Mouse (Mus musculus) right cerebral cortex, postnatal 14 days (tissue): ENCODE measurements around the gene Tanc1.
A peak's percentile ranks its signal among the peaks of the same experiment; 100 is the strongest.
"Not testable (repeated sequence)": the region's sequence is repeated elsewhere in the genome, so short reads cannot be mapped to it uniquely, and the experiment has no call there.

Experiments used
- DNase-seq: peaks from one replicate; pipeline ENCODE4 v3.0.0; 2022

The Tanc1 gene

GRCm38 (mm10) chr2:59611831-59612732, at the start of gene Tanc1:
TSS of gene Tanc1 (plus strand) at chr2:59612042.
- DNase-seq, result peak; percentile 72

GRCm38 (mm10) chr2:59562215-59562614, 49.6 kb upstream of the Tanc1 start:
- DNase-seq, result no peak

GRCm38 (mm10) chr2:59562696-59563095, 49.1 kb upstream of the Tanc1 start:
- no peak for DNase-seq

GRCm38 (mm10) chr2:59564029-59564611, 47.7 kb upstream of the Tanc1 start:
- not testable (repeated sequence) for DNase-seq

GRCm38 (mm10) chr2:59564947-59565346, 46.9 kb upstream of the Tanc1 start:
- DNase-seq, result no peak

GRCm38 (mm10) chr2:59580939-59581338, 30.9 kb upstream of the Tanc1 start:
- no peak for DNase-seq

GRCm38 (mm10) chr2:59583961-59584360, 27.9 kb upstream of the Tanc1 start:
- no peak for DNase-seq

- no peak for DNase-seq
These were observed 24.3 kb upstream of the Tanc1 start for GRCm38 (mm10) chr2:59587387-59588095.

- no peak for DNase-seq
These were observed 23.8 kb upstream of the Tanc1 start for GRCm38 (mm10) chr2:59588096-59588405.

- no peak for DNase-seq
These were observed 18.4 kb upstream of the Tanc1 start for GRCm38 (mm10) chr2:59593341-59593902.

GRCm38 (mm10) chr2:59594095-59594494, 17.7 kb upstream of the Tanc1 start:
- DNase-seq, result no peak

GRCm38 (mm10) chr2:59596545-59596944, 15.3 kb upstream of the Tanc1 start:
- no peak for DNase-seq

- DNase-seq, result no peak
These were observed 13.6 kb upstream of the Tanc1 start for GRCm38 (mm10) chr2:59598286-59598685.

- DNase-seq, result no peak
These were observed 12.9 kb upstream of the Tanc1 start for GRCm38 (mm10) chr2:59598894-59599293.

GRCm38 (mm10) chr2:59599338-59600111, 12.3 kb upstream of the Tanc1 start:
- DNase-seq, result no peak

- no peak for DNase-seq
These were observed 11.6 kb upstream of the Tanc1 start for GRCm38 (mm10) chr2:59600123-59600840.

GRCm38 (mm10) chr2:59600980-59601379, 10.9 kb upstream of the Tanc1 start:
- no peak for DNase-seq

GRCm38 (mm10) chr2:59601452-59601851, 10.4 kb upstream of the Tanc1 start:
- no peak for DNase-seq

- no peak for DNase-seq
These were observed 2.9 kb upstream of the Tanc1 start for GRCm38 (mm10) chr2:59608958-59609357.

GRCm38 (mm10) chr2:59611216-59611810, 529 bp upstream of the Tanc1 start:
- DNase-seq, result no peak

- DNase-seq, result no peak
These were observed 1.1 kb downstream of the Tanc1 start for GRCm38 (mm10) chr2:59612733-59613473.
